Mouse (Mus musculus) kidney, postnatal 0 days (tissue): Measurements from ENCODE around the gene Plekhm1. TPM values are rescaled to one million over a fixed set of nuclear protein-coding genes. Genes with fewer than 3 reads are reported as not detected.

ENCODE experiments used
- ATAC-seq: fragments of 200-750 bp; cut with Nextera tagmentation; replicated peaks from 2 replicates; pipeline ENCODE4 v1.8.0; 2017; ENCODE audit warnings: low read depth, moderate number of reproducible peaks, moderate TSS enrichment, moderate library complexity; ENCODE audit not compliant: low FRiP score
- DNase-seq: peaks from one replicate; pipeline ENCODE4 v3.0.0-alpha.2; 2016; ENCODE audit warnings: low spot score
- H3K27ac ChIP-seq: fragments of 300-500 bp; sonication (generic); 2 replicates; pipeline ENCODE4 v1.5.1; 2014; ENCODE audit warnings: mild to moderate bottlenecking
- H3K27me3 ChIP-seq: fragments of 300-500 bp; sonication (generic); 2 replicates; pipeline ENCODE4 v1.6.1; 2014; ENCODE audit warnings: low read length, mixed read lengths; ENCODE audit not compliant: insufficient read depth
- H3K36me3 ChIP-seq: fragments of 300-500 bp; sonication (generic); 2 replicates; pipeline ENCODE4 v1.6.1; 2014; ENCODE audit warnings: low read length, mixed read lengths; ENCODE audit not compliant: insufficient read depth
- H3K4me1 ChIP-seq: fragments of 300-500 bp; sonication (generic); replicated peaks from 2 replicates; pipeline ENCODE4 v1.6.1; 2014; ENCODE audit warnings: antibody characterized with exemption, low read length, mixed read lengths; ENCODE audit not compliant: insufficient read depth
- H3K4me2 ChIP-seq: fragments of 300-500 bp; sonication (generic); 2 replicates; pipeline ENCODE4 v1.6.1; 2014; ENCODE audit warnings: mild to moderate bottlenecking, low read length, moderate library complexity, mixed read lengths
- H3K4me3 ChIP-seq: fragments of 300-500 bp; sonication (generic); replicated peaks from 2 replicates; pipeline ENCODE4 v1.5.1; 2014; ENCODE audit warnings: low read depth, low read length
- H3K9ac ChIP-seq: fragments of 300-500 bp; sonication (generic); 2 replicates; pipeline ENCODE4 v1.6.1; 2014; ENCODE audit warnings: low read depth, low read length
- H3K9me3 ChIP-seq: fragments of 300-500 bp; sonication (generic); replicated peaks from 2 replicates; pipeline ENCODE4 v1.6.1; 2016; ENCODE audit warnings: low read length, inconsistent platforms, mixed read lengths
- CTCF ChIP-seq: IDR thresholded peaks from 2 replicates; pipeline ENCODE4 v1.5.1; 2016; ENCODE audit warnings: antibody characterized with exemption, low read depth, mild to moderate bottlenecking, moderate library complexity
- WGBS: fragments of 180-500 bp; shearing (Covaris S2); extraction: QIAGEN DNeasy Blood & Tissue Kit; methylation state at CpG from one replicate; pipeline ENCODE4 v1.1.7; 2014; 5-methylcytosine and 5-hydroxymethylcytosine counted together
- polyA plus RNA-seq: library from polyadenylated mRNA; unstranded; fragments of >200 nt; fragmentation: Nextera tagmentation; extraction: Ambion mirVana; gene quantifications from 2 replicates; pipeline ENCODE4 v1.2.1, GENCODE M21; 2015

Gene Plekhm1
- polyA plus RNA-seq, 1 experiment from 2014 or later = 5.4 TPM

DNA sequence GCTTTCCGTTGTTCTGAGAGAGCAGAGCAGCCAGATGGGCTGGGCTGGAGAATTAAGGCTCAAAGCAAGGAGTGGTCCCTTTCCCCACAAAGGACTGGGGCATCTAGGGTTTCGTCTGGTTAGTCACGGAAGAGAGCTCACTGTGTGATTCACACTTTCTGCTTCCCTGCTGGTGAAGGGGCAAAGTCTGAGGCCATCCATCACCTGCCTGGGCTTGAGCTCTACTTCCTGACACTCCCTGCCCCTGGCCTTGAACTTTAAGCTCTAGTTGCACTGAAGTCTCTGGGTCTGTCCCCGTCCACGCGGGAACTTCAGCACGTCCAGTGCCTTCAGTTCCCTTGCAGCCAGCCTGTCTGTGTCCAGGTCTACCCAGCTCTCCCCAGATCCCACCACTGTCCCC lies 71.8 kb downstream of the Plekhm1 start:
- H3K4me2 ChIP-seq = peak overlapping the region; percentile 63
- no peak overlapping the region for H3K4me3 ChIP-seq
- peak; percentile 88 for DNase-seq
- H3K9ac ChIP-seq = peak overlapping the region; percentile 54; the same call in 1 of the 2 replicates
- peak overlapping the region; percentile 94 for H3K27ac ChIP-seq
- 12% methylated on average over 7 of the region's 7 CpGs for WGBS
- no peak for TF ChIP-seq CTCF
- no peaks in the 10 kb centered on the region for H3K27me3 ChIP-seq
- H3K4me1 ChIP-seq = peaks cover 13% of the 10 kb centered on the region
- no peaks in the 10 kb centered on the region for H3K9me3 ChIP-seq
- peak; percentile 78 for ATAC-seq
- H3K36me3 ChIP-seq = no peaks in the 10 kb centered on the region

DNA sequence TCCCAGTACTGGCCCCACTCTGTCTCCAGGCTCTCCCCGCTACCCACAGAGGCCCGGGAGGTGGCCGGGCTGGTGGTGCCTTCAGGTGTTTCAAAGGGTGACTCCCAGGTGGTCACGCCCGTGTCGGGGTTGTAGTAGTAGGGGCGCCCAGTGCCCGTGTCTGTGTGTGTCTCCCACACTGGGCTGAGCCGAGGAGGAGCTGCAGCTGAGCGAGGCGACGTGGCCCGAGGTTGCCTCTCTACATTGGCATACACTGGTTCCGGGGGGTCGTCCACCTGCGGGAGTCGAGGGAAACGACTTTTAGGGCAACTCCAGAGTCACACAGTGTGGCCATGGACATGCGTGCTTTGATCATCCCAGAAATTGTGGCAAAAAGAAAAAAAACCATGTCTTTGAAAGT lies 72.4 kb downstream of the Plekhm1 start:
- Histone ChIP-seq H3K9me3 (no peaks in the 10 kb centered on the region), H3K27ac (peak overlapping the region; percentile 94), H3K4me3 (peak overlapping the region; percentile 26; the same call in 1 of the 2 replicates), H3K4me2 (peak overlapping the region; percentile 63), H3K36me3 (no peaks in the 10 kb centered on the region), H3K4me1 (peaks cover 13% of the 10 kb centered on the region), H3K27me3 (no peaks in the 10 kb centered on the region), H3K9ac (peak overlapping the region; percentile 54)
- DNase-seq (no peak), ATAC-seq (peak; percentile 25; the same call in 1 of the 2 replicates)
- WGBS = 40% methylated on average over 19 of the region's 19 CpGs
- no peak for TF ChIP-seq CTCF

DNA sequence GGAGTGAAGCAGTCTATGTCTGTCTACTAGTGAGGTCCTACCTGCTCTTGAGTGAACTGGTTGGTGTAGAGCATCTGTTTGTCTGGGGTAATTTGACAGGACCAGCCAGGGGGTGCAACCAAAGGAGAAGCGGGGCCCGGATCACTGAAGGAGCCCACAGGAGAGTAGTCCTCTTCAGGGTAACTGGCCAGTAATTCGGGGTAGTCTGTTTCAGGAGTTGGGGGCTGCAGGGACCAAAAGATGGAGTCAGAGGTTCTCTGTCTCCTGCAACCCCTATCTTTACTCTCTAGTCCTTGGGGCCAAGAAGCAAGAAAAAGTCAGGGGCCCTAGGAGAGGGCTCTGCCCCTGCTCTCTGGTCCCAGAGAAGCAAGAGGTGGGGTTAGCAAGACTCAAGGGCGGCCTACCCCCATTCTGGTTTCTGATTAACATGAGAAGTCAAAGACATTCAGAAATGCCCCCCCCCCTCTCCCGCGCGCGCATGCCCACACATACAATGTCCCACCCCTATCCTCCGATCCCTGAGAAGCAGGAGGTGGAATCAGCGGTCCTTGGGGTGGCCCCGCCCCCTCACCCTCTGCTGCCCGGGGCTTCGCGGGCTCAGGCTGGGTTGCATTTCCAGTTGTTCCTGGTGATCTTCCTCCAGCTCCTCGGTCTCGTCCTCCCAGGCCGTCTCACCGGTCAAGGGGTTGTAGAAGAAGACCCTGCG lies 72.9 kb downstream of the Plekhm1 start:
- Histone ChIP-seq H3K27ac (peak overlapping the region; percentile 94), H3K9me3 (no peaks in the 10 kb centered on the region), H3K4me3 (peak overlapping the region; percentile 26; the same call in 1 of the 2 replicates), H3K36me3 (no peaks in the 10 kb centered on the region), H3K4me1 (peaks cover 13% of the 10 kb centered on the region), H3K4me2 (peak overlapping the region; percentile 63), H3K27me3 (no peaks in the 10 kb centered on the region), H3K9ac (peak overlapping the region; percentile 54)
- TF ChIP-seq CTCF = no peak
- peak; percentile 78 for ATAC-seq
- WGBS = 27% methylated on average over 19 of the region's 19 CpGs
- DNase-seq = peak; percentile 72

DNA sequence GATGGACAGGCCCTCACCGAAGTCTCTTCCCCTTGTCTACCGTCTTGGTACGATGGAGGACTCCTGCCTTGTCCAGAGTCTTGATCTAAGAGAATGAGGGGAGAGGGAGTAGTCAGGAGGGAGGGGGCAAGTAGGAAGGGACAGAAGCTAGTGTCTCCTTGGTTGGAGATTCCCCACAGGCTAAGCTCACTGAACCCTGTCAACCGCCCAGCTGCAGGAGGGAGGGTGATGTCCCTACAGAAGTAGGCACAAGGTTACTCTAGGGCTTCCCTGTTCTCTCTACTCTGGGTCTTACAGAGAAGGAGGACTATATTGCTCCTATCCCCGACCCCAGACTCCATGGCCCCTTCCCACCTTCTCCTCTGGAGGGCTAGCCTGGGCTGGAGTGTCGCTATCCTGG lies 73.8 kb downstream of the Plekhm1 start:
- Histone ChIP-seq H3K27me3 (no peaks in the 10 kb centered on the region), H3K27ac (peak overlapping the region; percentile 75), H3K4me3 (no peak overlapping the region), H3K4me2 (no peak overlapping the region), H3K9me3 (no peaks in the 10 kb centered on the region), H3K9ac (no peak overlapping the region), H3K4me1 (peaks cover 9% of the 10 kb centered on the region), H3K36me3 (no peaks in the 10 kb centered on the region)
- peak; percentile 21; the same call in 1 of the 2 replicates for ATAC-seq
- WGBS = 87% methylated on average over 6 of the region's 6 CpGs
- TF ChIP-seq CTCF = no peak
- no peak for DNase-seq

DNA sequence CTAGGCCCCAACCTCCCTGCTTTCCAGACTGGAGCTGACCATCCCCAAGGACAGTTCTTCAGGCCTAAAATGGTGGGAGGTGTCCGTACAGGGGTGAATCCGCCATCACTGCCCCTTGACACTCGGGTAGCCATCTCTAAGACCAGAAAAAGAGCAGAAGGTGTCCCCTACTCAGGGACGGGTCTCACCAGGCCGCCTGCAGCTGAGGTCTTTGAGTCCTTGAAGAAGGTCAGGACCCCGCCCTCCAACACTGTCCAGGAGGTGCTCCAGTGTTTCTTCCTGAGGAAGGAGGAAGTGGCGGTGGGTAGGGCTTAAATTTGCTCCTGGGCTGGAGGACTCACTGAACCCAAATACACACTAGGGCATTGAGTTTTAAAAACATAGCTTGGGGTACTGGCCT lies 74.4 kb downstream of the Plekhm1 start:
- Histone ChIP-seq H3K4me1 (peaks cover 9% of the 10 kb centered on the region), H3K9ac (no peak overlapping the region), H3K36me3 (no peaks in the 10 kb centered on the region), H3K4me3 (no peak overlapping the region), H3K27ac (no peak overlapping the region), H3K27me3 (no peaks in the 10 kb centered on the region), H3K4me2 (no peak overlapping the region), H3K9me3 (no peaks in the 10 kb centered on the region)
- DNase-seq (no peak), ATAC-seq (no peak)
- TF ChIP-seq CTCF = no peak
- 80% methylated on average over 7 of the region's 7 CpGs for WGBS

DNA sequence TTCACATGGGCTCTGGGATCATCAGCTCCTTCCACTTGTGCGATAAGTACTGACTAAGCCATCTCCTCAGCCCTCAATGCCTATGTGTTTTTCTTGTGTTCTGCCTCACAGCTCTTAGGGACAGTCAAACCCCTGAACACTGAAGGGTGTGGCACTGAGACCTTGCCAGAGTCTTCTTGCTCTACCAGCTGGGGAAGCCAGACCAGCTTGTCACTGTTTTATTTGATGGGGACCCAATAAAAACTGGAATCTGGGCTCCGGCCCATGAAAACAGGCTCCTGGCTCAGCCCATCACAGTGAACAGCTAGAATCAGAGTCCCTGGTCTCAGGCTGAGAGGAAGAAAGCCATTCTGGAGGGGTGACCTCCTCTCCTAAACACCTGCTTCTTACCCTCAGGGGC lies 75.3 kb downstream of the Plekhm1 start:
- DNase-seq = no peak
- H3K4me2 ChIP-seq = no peak overlapping the region
- H3K27ac ChIP-seq = no peak overlapping the region
- ATAC-seq = no peak
- peaks cover 9% of the 10 kb centered on the region for H3K4me1 ChIP-seq
- no peak for TF ChIP-seq CTCF
- WGBS = 80% methylated on average over 2 of the region's 2 CpGs
- no peak overlapping the region for H3K4me3 ChIP-seq
- no peaks in the 10 kb centered on the region for H3K36me3 ChIP-seq
- no peaks in the 10 kb centered on the region for H3K9me3 ChIP-seq
- 0 out of 2 replicates have a peak, but pooled peaks cover 3% of the 10 kb centered on the region for H3K27me3 ChIP-seq
- no peak overlapping the region for H3K9ac ChIP-seq
